In the genomic region with DNA sequence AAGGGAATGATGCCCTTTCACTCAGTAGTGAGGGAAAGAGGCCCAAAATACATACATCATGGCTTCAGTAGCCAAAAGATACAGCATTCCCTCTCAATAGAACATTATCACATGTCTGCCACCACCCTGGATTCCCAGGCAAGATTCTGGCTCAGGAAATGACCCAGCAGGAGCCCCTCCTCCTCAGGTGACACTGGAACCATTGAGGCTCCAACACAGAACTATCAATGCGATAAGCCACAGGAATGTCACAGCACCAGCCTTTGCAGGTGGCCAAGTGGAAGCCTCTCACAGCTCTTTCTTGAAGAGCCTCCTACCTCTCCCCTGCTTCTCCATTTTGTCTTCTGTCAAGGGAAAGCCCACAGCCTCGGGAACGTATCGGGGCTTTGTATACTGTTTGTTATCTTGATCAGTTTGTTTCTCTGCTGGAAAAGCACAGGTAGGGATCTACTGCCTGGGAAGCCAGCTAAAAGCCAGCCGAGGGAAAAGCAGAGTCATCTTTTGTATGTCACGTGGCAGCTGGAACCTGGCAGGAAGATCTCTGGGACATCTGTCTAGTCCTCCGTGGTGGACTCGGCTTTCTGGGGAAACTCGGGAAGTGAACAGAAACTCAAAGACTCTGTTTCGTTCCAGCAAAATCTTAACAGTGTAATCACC, we compare ENCODE assay signal across 10 mouse cellular contexts.
DNase-seq lines count a peak whose midpoint lies in the region; ATAC-seq lines count a peak whose summit lies in the region.
"Had no signal": no experiment of that assay in that cellular context is flagged by ENCODE, and none has a peak within 500 bp of the region (broad histone marks: within the 10 kb centered on the region; RNA-seq: fewer than 3 reads in every experiment).

No protein-coding gene starts in this region.

- no peak for ATAC-seq in forebrain, embryonic 16.5 days

- no peaks in the 10 kb centered on the region for H3K27me3 ChIP-seq in forebrain, embryonic 16.5 days (replicated peaks; ENCODE audit: control insufficient read depth, insufficient read depth, low read length)
- H3K27me3 ChIP-seq: liver, embryonic 13.5 days had no signal

- H3K9me3 ChIP-seq in forebrain, embryonic 16.5 days (ENCODE audit: control insufficient read depth, low read length), result no peaks in the 10 kb centered on the region
- H3K9me3 ChIP-seq: liver, embryonic 13.5 days had no signal

- H3K27ac ChIP-seq in forebrain, embryonic 16.5 days (ENCODE audit: low read length), result peak overlapping the region; percentile 75
- H3K27ac ChIP-seq: liver, embryonic 13.5 days had no signal

- H3K4me3 ChIP-seq in forebrain, embryonic 16.5 days (replicated peaks; ENCODE audit: low read length), result no peak overlapping the region
- H3K4me3 ChIP-seq: erythroblast, embryonic 14.5 days; liver, embryonic 13.5 days had no signal

- no peak overlapping the region for H3K9ac ChIP-seq in forebrain, embryonic 16.5 days (replicated peaks; ENCODE audit: low read depth, low read length)
- H3K9ac ChIP-seq: liver, embryonic 13.5 days had no signal

- peak; percentile 37 for DNase-seq in kidney, adult 18-20 months
- no peak for DNase-seq in kidney, adult 11 months
- peak; percentile 10 for DNase-seq in R1 (ENCODE audit: low read depth, low spot score)
- peak; percentile 44 for DNase-seq in kidney, postnatal 14 days
- DNase-seq in spleen, postnatal 14 days (ENCODE audit: low spot score in 2 of 2), result no peak
- DNase-seq in adipocyte (ENCODE audit: low spot score), result no peak
- DNase-seq: cerebellum, adult 8-10 months; liver, embryonic 13.5 days had no signal

- H3K36me3 ChIP-seq in forebrain, embryonic 16.5 days (ENCODE audit: control insufficient read depth, insufficient read depth), result 0 out of 2 replicates have a peak, but pooled peaks cover 2% of the 10 kb centered on the region
- H3K36me3 ChIP-seq: liver, embryonic 13.5 days had no signal

- H3K4me2 ChIP-seq in forebrain, embryonic 16.5 days (ENCODE audit: low read length), result no peak overlapping the region

- peaks cover 39% of the 10 kb centered on the region for H3K4me1 ChIP-seq in forebrain, embryonic 16.5 days (replicated peaks; ENCODE audit: control insufficient read depth, insufficient read depth, low read length)

- 64% methylated on average over 10 of the region's 10 CpGs for WGBS in forebrain, embryonic 16.5 days

Comparison
In these comparisons a context has a peak if more than half of its experiments do, and no peak if none do; other contexts are left out.
1. DNase-seq: peak in kidney, adult 18-20 months (single experiment), R1 (single experiment) and kidney, postnatal 14 days (single experiment); none in kidney, adult 11 months (single experiment), spleen, postnatal 14 days (0 of 2) and adipocyte (single experiment).